In the genomic region with DNA sequence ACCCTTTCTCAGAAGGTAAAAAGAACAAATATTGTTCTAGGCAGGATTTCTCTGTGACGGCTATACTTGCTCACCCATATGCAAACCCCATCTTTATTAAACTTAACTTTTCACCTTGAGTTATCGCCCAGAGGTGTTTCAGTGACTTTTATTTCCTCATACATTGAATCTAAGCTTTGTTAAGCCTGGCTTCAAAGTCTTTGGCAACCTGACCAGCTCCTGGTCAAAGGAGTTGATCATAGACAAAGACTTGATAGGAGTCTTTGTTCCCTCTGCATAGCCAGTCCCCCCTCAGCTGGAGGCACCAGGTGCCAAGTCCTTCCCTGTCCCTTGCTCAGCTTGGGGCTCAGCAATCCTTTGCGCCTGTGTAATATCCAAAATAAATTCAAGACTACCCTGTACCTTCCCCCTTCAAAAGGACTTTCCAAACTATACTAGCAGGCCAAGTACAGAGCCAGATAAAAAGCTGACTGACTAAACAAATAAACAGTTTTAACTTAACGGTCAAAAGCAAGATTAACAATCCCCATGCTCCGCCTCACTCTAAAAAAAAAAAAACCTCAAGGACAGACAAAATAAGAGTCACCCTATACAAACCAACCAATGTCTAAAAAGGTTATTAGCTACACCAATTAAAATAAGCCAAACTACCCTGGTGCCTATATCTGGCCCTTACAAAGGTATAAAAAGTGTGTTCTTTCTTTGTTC, we compare ENCODE assay signal across 10 mouse cellular contexts. TPM values are rescaled to one million over a fixed set of nuclear protein-coding genes. Genes with fewer than 3 reads are reported as not detected.
DNase-seq lines count a peak whose midpoint lies in the region; ATAC-seq and TF ChIP-seq lines count a peak whose summit lies in the region.
"Not testable (repeated sequence)": the region's sequence is repeated elsewhere in the genome, so short reads cannot be mapped to it uniquely, and the experiment has no call there.
"Had no signal": no experiment of that assay in that cellular context is flagged by ENCODE, and none has a peak within 500 bp of the region (broad histone marks: within the 10 kb centered on the region; RNA-seq: fewer than 3 reads in every experiment).

No protein-coding gene starts in this region.

- not testable (repeated sequence) for H3K9me3 ChIP-seq in MEL (replicated peaks; ENCODE audit: insufficient read depth, low read length); stomach, postnatal 0 days (ENCODE audit: control insufficient read depth, low read length)

- H3K9ac ChIP-seq in MEL (ENCODE audit: control insufficient read depth, low read depth, low read length, poor library complexity, severe bottlenecking); heart, adult 2 months (ENCODE audit: low read depth, low read length); stomach, postnatal 0 days (ENCODE audit: low read length): not testable (repeated sequence)

- TF ChIP-seq CTCF in MEL (IDR thresholded peaks at IDR 0.05 in 2 of 3, conservative IDR thresholded peaks at IDR 0.05 in 1 of 3; ENCODE audit: control insufficient read depth in 1 of 3, insufficient read depth in 1 of 3, low read depth in 2 of 3, low read length in 3 of 3, poor library complexity in 1 of 3, severe bottlenecking in 1 of 3); heart, adult 2 months (IDR thresholded peaks at IDR 0.05); stomach, postnatal 0 days (IDR thresholded peaks at IDR 0.05; ENCODE audit: low read depth): not testable (repeated sequence)

- peaks cover 0 to 10% of the 10 kb centered on the region in 2 experiments; a peak in 2 of 4 replicates for H3K36me3 ChIP-seq in MEL (ENCODE audit: control insufficient read depth in 1 of 2, insufficient read depth in 2 of 2, low read length in 2 of 2)
- H3K36me3 ChIP-seq in heart, adult 2 months (ENCODE audit: control insufficient read depth, insufficient read depth, low read length); stomach, postnatal 0 days (ENCODE audit: control insufficient read depth, insufficient read depth, low read length): not testable (repeated sequence)

- H3K27ac ChIP-seq in MEL (ENCODE audit: control insufficient read depth, low read depth, low read length); stomach, postnatal 0 days (replicated peaks): not testable (repeated sequence)
- H3K27ac ChIP-seq in heart, adult 2 months, result peak overlapping the region; percentile 40

- not testable (repeated sequence) for H3K27me3 ChIP-seq in MEL (ENCODE audit: control insufficient read depth in 1 of 2, insufficient read depth in 2 of 2, low read length in 2 of 2); heart, adult 2 months (ENCODE audit: control insufficient read depth, insufficient read depth, low read length); stomach, postnatal 0 days (ENCODE audit: control insufficient read depth, insufficient read depth, low read length)

- not testable (repeated sequence) for TF ChIP-seq RAD21 in MEL (IDR thresholded peaks at IDR 0.05; ENCODE audit: low read depth, low read length)

- intact Hi-C loops in heart, adult 2 months (cut with DNase I), result loop anchor here (2.0 kb wide), 1 partner anchor 22 kb away; no protein-coding TSS in a partner anchor

- not testable (repeated sequence) for TF ChIP-seq EP300 in MEL (IDR thresholded peaks at IDR 0.05; ENCODE audit: low read depth in 1 of 2, low read length in 2 of 2); heart, adult 2 months (IDR thresholded peaks at IDR 0.05; ENCODE audit: insufficient read depth, low read depth, low read length); stomach, postnatal 0 days (optimal IDR thresholded peaks at IDR 0.05)

- 70% methylated on average over 5 of the region's 5 CpGs for WGBS in heart, adult 2 months
- WGBS in stomach, postnatal 0 days, result 59% methylated on average over 5 of the region's 5 CpGs

- peak; percentile 55; the same call in 1 of the 2 replicates for ATAC-seq in megakaryocyte progenitor cell, adult 5-6 weeks (replicated peaks; ENCODE audit: poor library complexity)
- peak; percentile 47; the same call in 1 of the 2 replicates for ATAC-seq in stomach, postnatal 0 days (ENCODE audit: low FRiP score, low TSS enrichment)

- peaks cover 6 to 15% of the 10 kb centered on the region in 2 experiments for H3K4me1 ChIP-seq in MEL (ENCODE audit: control insufficient read depth in 1 of 2, insufficient read depth in 2 of 2, low read length in 2 of 2)
- peaks cover 14% of the 10 kb centered on the region for H3K4me1 ChIP-seq in heart, adult 2 months (ENCODE audit: control insufficient read depth, insufficient read depth, low read length)
- not testable (repeated sequence) for H3K4me1 ChIP-seq in stomach, postnatal 0 days (replicated peaks; ENCODE audit: control insufficient read depth, insufficient read depth)

- not testable (repeated sequence) for H3K79me2 ChIP-seq in MEL (ENCODE audit: control insufficient read depth, insufficient read depth, low read length, poor library complexity); heart, adult 2 months (replicated peaks; ENCODE audit: control insufficient read depth, insufficient read depth, low read length)

- not testable (repeated sequence) for TF ChIP-seq POLR2A in MEL (IDR thresholded peaks at IDR 0.05; ENCODE audit: control insufficient read depth in 1 of 2, insufficient read depth in 1 of 2, low read depth in 1 of 2, low read length in 2 of 2, poor library complexity in 1 of 2); heart, adult 2 months (IDR thresholded peaks at IDR 0.05; ENCODE audit: insufficient read depth, low read depth, low read length)

- not testable (repeated sequence) for H3K4me2 ChIP-seq in stomach, postnatal 0 days (replicated peaks; ENCODE audit: low read depth)

- DNase-seq in MEL (ENCODE audit: low read depth, low spot score); heart, adult 2 months; stomach, postnatal 0 days (ENCODE audit: low spot score): not testable (repeated sequence)
- DNase-seq in gonadal fat pad, adult 2 months (ENCODE audit: low read depth), result peak; percentile 92

- not testable (repeated sequence) for H3K4me3 ChIP-seq in MEL (ENCODE audit: control insufficient read depth in 1 of 2, insufficient read depth in 1 of 2, low read depth in 2 of 2, low read length in 2 of 2); heart, adult 2 months; stomach, postnatal 0 days (ENCODE audit: low read depth, low read length)

TF ChIP-seq in MEL, 35 proteins besides CTCF, POLR2A, EP300 and RAD21:
- peak; percentile 49; the same call in 1 of the 2 replicates for TF ChIP-seq ZNF384 (IDR thresholded peaks at IDR 0.05; ENCODE audit: low read depth, low read length)

RNA-seq across cellular contexts. Expression of a gene that starts 23.3 kb away (rescaled TPM):
- total RNA-seq in MEL (2012; rRNA removed), result 233 and 319 TPM in 2 replicates
- polyA plus RNA-seq in MEL (2012; ENCODE audit: insufficient read depth in 1 of 2, insufficient read length in 2 of 2, low read depth in 1 of 2, low replicate concordance in 2 of 2, missing spikeins in 1 of 2), result 1,000 to 10,000 TPM in 1 of 2 experiments, 100 to 1,000 TPM in 1; 357 to 3,179 TPM
- 177 and 192 TPM in 2 replicates for polyA plus RNA-seq in gonadal fat pad, adult 2 months (2012; rRNA removed)
- total RNA-seq in heart, adult 2 months (2021), result 100 to 1,000 TPM; 129 to 151 TPM
- 93.0 and 162 TPM in 2 replicates for polyA plus RNA-seq in heart, adult 2 months (2012; rRNA removed)
- total RNA-seq in megakaryocyte progenitor cell, adult 5-6 weeks (2015), result 342 and 403 TPM in 2 replicates
- 192 and 230 TPM in 2 replicates for total RNA-seq in megakaryocyte progenitor cell, adult 5-6 weeks (2017)
- polyA plus RNA-seq in stomach, postnatal 0 days (2015; fragmentation: Nextera tagmentation; extraction: Ambion mirVana), result 143 and 146 TPM in 2 replicates

RNA-seq across cellular contexts. Expression of a gene that starts 48.6 kb away (rescaled TPM):
- total RNA-seq in MEL (2012; rRNA removed), result 5.0 and 5.2 TPM in 2 replicates
- 1 to 10 TPM in 1 of 2 experiments, not detected in 1; 5.4 TPM for polyA plus RNA-seq in MEL (2012; ENCODE audit: insufficient read depth in 1 of 2, insufficient read length in 2 of 2, low read depth in 1 of 2, low replicate concordance in 2 of 2, missing spikeins in 1 of 2)
- 26.9 and 27.5 TPM in 2 replicates for polyA plus RNA-seq in gonadal fat pad, adult 2 months (2012; rRNA removed)
- 10 to 100 TPM; 30.4 to 32.5 TPM for total RNA-seq in heart, adult 2 months (2021)
- 19.3 and 26.1 TPM in 2 replicates for polyA plus RNA-seq in heart, adult 2 months (2012; rRNA removed)
- 11.2 and 11.6 TPM in 2 replicates for total RNA-seq in megakaryocyte progenitor cell, adult 5-6 weeks (2015)
- 6.7 and 8.5 TPM in 2 replicates for total RNA-seq in megakaryocyte progenitor cell, adult 5-6 weeks (2017)
- polyA plus RNA-seq in stomach, postnatal 0 days (2015; fragmentation: Nextera tagmentation; extraction: Ambion mirVana), result 10.7 and 10.8 TPM in 2 replicates

RNA-seq across cellular contexts. Expression of a gene that starts 58.8 kb away (rescaled TPM):
- not detected in 2 replicates for total RNA-seq in MEL (2012; rRNA removed)
- under 1 TPM in 1 of 2 experiments, not detected in 1; 0.17 TPM for polyA plus RNA-seq in MEL (2012; ENCODE audit: insufficient read depth in 1 of 2, insufficient read length in 2 of 2, low read depth in 1 of 2, low replicate concordance in 2 of 2, missing spikeins in 1 of 2)
- 3.3 and 3.7 TPM in 2 replicates for polyA plus RNA-seq in gonadal fat pad, adult 2 months (2012; rRNA removed)
- not detected for total RNA-seq in heart, adult 2 months (2021)
- 0.21 TPM in 1 of 2 replicates, not detected in the other for polyA plus RNA-seq in heart, adult 2 months (2012; rRNA removed)
- total RNA-seq in megakaryocyte progenitor cell, adult 5-6 weeks (2015), result not detected in 2 replicates
- total RNA-seq in megakaryocyte progenitor cell, adult 5-6 weeks (2017), result not detected in 2 replicates
- 0.12 and 0.21 TPM in 2 replicates for polyA plus RNA-seq in stomach, postnatal 0 days (2015; fragmentation: Nextera tagmentation; extraction: Ambion mirVana)
- total RNA-seq: common myeloid progenitor, adult 5-6 weeks had no signal
- polyA plus RNA-seq: CD4-positive, CD25-positive, alpha-beta regulatory T cell, adult 4 months; embryonic facial prominence, embryonic 11.5 days; erythroblast, embryonic 14.5 days; G1E had no signal
